Mouse (Mus musculus): ENCODE data around the gene Rasl10a.
"Not testable (repeated sequence)": the region's sequence is repeated elsewhere in the genome, so short reads cannot be mapped to it uniquely, and the experiment has no call there.

Gene Rasl10a

GRCm38 (mm10) chr11:5054874-5055273 is 3.1 kb upstream of the Rasl10a start:
- no peak for DNase-seq

GRCm38 (mm10) chr11:5055945-5056938 is 1.7 kb upstream of the Rasl10a start:
- DNase-seq, result no peak

GRCm38 (mm10) chr11:5057064-5057463 is 864 bp upstream of the Rasl10a start:
- DNase-seq, result no peak

GRCm38 (mm10) chr11:5057541-5057855 is 430 bp upstream of the Rasl10a start:
- DNase-seq, result no peak

GRCm38 (mm10) chr11:5058783-5059182 is 855 bp downstream of the Rasl10a start:
- DNase-seq, result no peak

- no peak for DNase-seq
Measured at GRCm38 (mm10) chr11:5059230-5059629, 1.3 kb downstream of the Rasl10a start.

GRCm38 (mm10) chr11:5059704-5060156 is 1.8 kb downstream of the Rasl10a start:
- DNase-seq, result peak in 1 of 2 experiments; percentile 30

- no peak for DNase-seq
Measured at GRCm38 (mm10) chr11:5060756-5061412, 3.0 kb downstream of the Rasl10a start.

GRCm38 (mm10) chr11:5061413-5062139 is 3.6 kb downstream of the Rasl10a start:
- peak; percentile 43 to 63 for DNase-seq

GRCm38 (mm10) chr11:5062326-5062725 is 4.4 kb downstream of the Rasl10a start:
- no peak for DNase-seq

- DNase-seq, result no peak
Measured at GRCm38 (mm10) chr11:5062860-5063505, 5.1 kb downstream of the Rasl10a start.

- DNase-seq, result no peak
Measured at GRCm38 (mm10) chr11:5063561-5064281, 5.8 kb downstream of the Rasl10a start.

GRCm38 (mm10) chr11:5064282-5065055 is 6.5 kb downstream of the Rasl10a start:
- DNase-seq, result no peak

- DNase-seq, result peak; percentile 47 to 67
Measured at GRCm38 (mm10) chr11:5065056-5065821, 7.3 kb downstream of the Rasl10a start, which contains the start of gene Gas2l1. Gene Gas2l1 (minus strand): TSS chr11:5065327.

- no peak for DNase-seq
Measured at GRCm38 (mm10) chr11:5067063-5067462, 9.1 kb downstream of the Rasl10a start.

- DNase-seq, result no peak
Measured at GRCm38 (mm10) chr11:5068126-5068971, 10.4 kb downstream of the Rasl10a start.

- no peak for DNase-seq
Measured at GRCm38 (mm10) chr11:5074882-5075281, 17.0 kb downstream of the Rasl10a start.

- DNase-seq, result no peak
Measured at GRCm38 (mm10) chr11:5075760-5076159, 17.8 kb downstream of the Rasl10a start.

- not testable (repeated sequence) for DNase-seq
Measured at GRCm38 (mm10) chr11:5076843-5077242, 18.9 kb downstream of the Rasl10a start.

All from thymus, postnatal 36 days (tissue).